Mouse (Mus musculus): ENCODE measurements around the gene Vhl.

Gene Vhl

GRCm38 (mm10) chr6:113630322-113630721, 6.6 kb downstream of the Vhl start:
- DNase-seq = no peak

GRCm38 (mm10) chr6:113632863-113633262, 9.1 kb downstream of the Vhl start:
- no peak for DNase-seq

- DNase-seq = peak; percentile 94
Measured at GRCm38 (mm10) chr6:113638302-113639040, 14.7 kb downstream of the Vhl start, which contains the start of gene Irak2. TSS of gene Irak2 (plus strand) at chr6:113638467.

GRCm38 (mm10) chr6:113639201-113639600, 15.4 kb downstream of the Vhl start:
- no peak for DNase-seq

GRCm38 (mm10) chr6:113642605-113643004, 18.8 kb downstream of the Vhl start:
- DNase-seq = no peak

GRCm38 (mm10) chr6:113643021-113643420, 19.3 kb downstream of the Vhl start:
- no peak for DNase-seq

GRCm38 (mm10) chr6:113643967-113644366, 20.2 kb downstream of the Vhl start:
- DNase-seq = no peak

- DNase-seq = no peak
Measured at GRCm38 (mm10) chr6:113644808-113645207, 21.0 kb downstream of the Vhl start.

- no peak for DNase-seq
Measured at GRCm38 (mm10) chr6:113649346-113650196, 25.8 kb downstream of the Vhl start.

GRCm38 (mm10) chr6:113650197-113650640, 26.5 kb downstream of the Vhl start:
- no peak for DNase-seq

- DNase-seq = no peak
Measured at GRCm38 (mm10) chr6:113651626-113652025, 27.9 kb downstream of the Vhl start.

GRCm38 (mm10) chr6:113653551-113653950, 29.8 kb downstream of the Vhl start:
- DNase-seq = no peak

- DNase-seq = no peak
Measured at GRCm38 (mm10) chr6:113654102-113654501, 30.3 kb downstream of the Vhl start.

GRCm38 (mm10) chr6:113654753-113655397, 31.1 kb downstream of the Vhl start:
- no peak for DNase-seq

- DNase-seq = no peak
Measured at GRCm38 (mm10) chr6:113655475-113655874, 31.7 kb downstream of the Vhl start.

- DNase-seq = no peak
Measured at GRCm38 (mm10) chr6:113656847-113657246, 33.1 kb downstream of the Vhl start.

- no peak for DNase-seq
Measured at GRCm38 (mm10) chr6:113658226-113658625, 34.5 kb downstream of the Vhl start.

- DNase-seq = no peak
Measured at GRCm38 (mm10) chr6:113659648-113660491, 36.1 kb downstream of the Vhl start.

GRCm38 (mm10) chr6:113660492-113661352, 37.0 kb downstream of the Vhl start:
- no peak for DNase-seq

GRCm38 (mm10) chr6:113661353-113662241, 37.8 kb downstream of the Vhl start:
- DNase-seq = no peak

Measured in cerebellum, adult 9-10 months (tissue).